8 mouse cellular contexts compared by ENCODE assay signal in genomic region chr6:83572671-83573070, GRCm38 (mm10). TPM values are rescaled to one million over a fixed set of nuclear protein-coding genes. Genes with fewer than 3 reads are reported as not detected.
A peak's percentile ranks its signal among the peaks of the same experiment; 100 is the strongest.
DNase-seq lines count a peak whose midpoint lies in the region; ATAC-seq and TF ChIP-seq lines count a peak whose summit lies in the region.

Stambp (minus strand) TSS chr6:83572729.

- ATAC-seq in heart, embryonic 16.5 days (replicated peaks; ENCODE audit: extremely low read depth, insufficient read depth, low FRiP score): peak; percentile 61
- peak; percentile 83 for ATAC-seq in midbrain, embryonic 16.5 days

- peak within 1 kb of the TSS; percentile 63 for H3K27ac ChIP-seq in heart, embryonic 16.5 days (ENCODE audit: low read length)
- peak within 1 kb of the TSS; percentile 87 for H3K27ac ChIP-seq in midbrain, embryonic 16.5 days (ENCODE audit: low read length)

- no peak for DNase-seq in gastrocnemius, postnatal 4 days (ENCODE audit: low spot score in 2 of 2)
- no peak for DNase-seq in gastrocnemius, adult 18-20 months (ENCODE audit: low spot score)
- DNase-seq in cerebellum, postnatal 25 days: peak; percentile 34 to 35
- DNase-seq in left cerebral cortex, postnatal 14 days (ENCODE audit: low spot score in 2 of 2): no peak
- DNase-seq in urinary bladder, postnatal 4 days (ENCODE audit: low spot score in 2 of 2): no peak

- no peak for TF ChIP-seq CTCF in E14TG2a.4 (conservative IDR thresholded peaks at IDR 0.05; ENCODE audit: low read length)

- H3K4me1 ChIP-seq in E14TG2a.4 (replicated peaks; ENCODE audit: low read depth, low read length): peaks cover 20% of the 10 kb centered on the region
- peaks cover 11% of the 10 kb centered on the region for H3K4me1 ChIP-seq in heart, embryonic 16.5 days (ENCODE audit: control insufficient read depth, insufficient read depth, low read length)
- H3K4me1 ChIP-seq in midbrain, embryonic 16.5 days (ENCODE audit: control insufficient read depth, insufficient read depth, low read length): peaks cover 11% of the 10 kb centered on the region

- 0% methylated on average over 8 of the region's 11 CpGs for WGBS in heart, embryonic 16.5 days
- WGBS in midbrain, embryonic 16.5 days: 0% methylated on average over 9 of the region's 11 CpGs

- peaks cover 23% of the 10 kb centered on the region for H3K27me3 ChIP-seq in E14TG2a.4 (ENCODE audit: insufficient read depth, low read length)
- no peaks in the 10 kb centered on the region for H3K27me3 ChIP-seq in heart, embryonic 16.5 days (ENCODE audit: control insufficient read depth, insufficient read depth, low read length)
- H3K27me3 ChIP-seq in midbrain, embryonic 16.5 days (ENCODE audit: control insufficient read depth, insufficient read depth, low read depth, low read length): no peaks in the 10 kb centered on the region; the same call in 1 of the 2 replicates

- peak within 1 kb of the TSS; percentile 79 for H3K9ac ChIP-seq in heart, embryonic 16.5 days (ENCODE audit: low read length)
- H3K9ac ChIP-seq in midbrain, embryonic 16.5 days (ENCODE audit: low read depth, low read length): peak within 1 kb of the TSS; percentile 69

- H3K4me2 ChIP-seq in heart, embryonic 16.5 days (ENCODE audit: low read depth, low read length): peak within 1 kb of the TSS; percentile 79
- peak within 1 kb of the TSS; percentile 96 for H3K4me2 ChIP-seq in midbrain, embryonic 16.5 days (ENCODE audit: low read length)

- no peaks in the 10 kb centered on the region for H3K36me3 ChIP-seq in E14TG2a.4 (ENCODE audit: insufficient read depth, low read length)
- H3K36me3 ChIP-seq in heart, embryonic 16.5 days (ENCODE audit: control insufficient read depth, insufficient read depth): no peaks in the 10 kb centered on the region
- H3K36me3 ChIP-seq in midbrain, embryonic 16.5 days (ENCODE audit: control insufficient read depth, insufficient read depth, low read length): no peaks in the 10 kb centered on the region

- intact Hi-C loops in left cerebral cortex, postnatal 14 days (cut with DNase I): no loop called here

- no peaks in the 10 kb centered on the region for H3K9me3 ChIP-seq in E14TG2a.4 (ENCODE audit: low read length)
- no peaks in the 10 kb centered on the region for H3K9me3 ChIP-seq in heart, embryonic 16.5 days (replicated peaks; ENCODE audit: control insufficient read depth, low read length)
- no peaks in the 10 kb centered on the region for H3K9me3 ChIP-seq in midbrain, embryonic 16.5 days (replicated peaks; ENCODE audit: control insufficient read depth, low read length, poor library complexity, severe bottlenecking)

- peak within 1 kb of the TSS; percentile 83 for H3K4me3 ChIP-seq in E14TG2a.4 (replicated peaks; ENCODE audit: low read length)
- H3K4me3 ChIP-seq in heart, embryonic 16.5 days (ENCODE audit: low read length): peak within 1 kb of the TSS; percentile 74
- peak within 1 kb of the TSS; percentile 57 for H3K4me3 ChIP-seq in midbrain, embryonic 16.5 days (ENCODE audit: low read depth, low read length)

RNA-seq across cellular contexts. Expression of gene Stambp, which starts in this region (rescaled TPM):
- 10 to 100 TPM; 15.2 to 15.4 TPM for total RNA-seq in gastrocnemius, postnatal 4 days (2021)
- total RNA-seq in gastrocnemius, adult 18-20 months (2021): 1 to 10 TPM; 6.2 to 6.8 TPM
- polyA plus RNA-seq in heart, embryonic 16.5 days (2015; fragmentation: Nextera tagmentation; extraction: Ambion mirVana): 24.4 and 26.6 TPM in 2 replicates
- 10 to 100 TPM; 34.0 to 35.3 TPM for total RNA-seq in left cerebral cortex, postnatal 14 days (2021)
- 71.5 and 76.9 TPM in 2 replicates for polyA plus RNA-seq in midbrain, embryonic 16.5 days (2015; fragmentation: Nextera tagmentation; extraction: Ambion mirVana)

Comparison
In these comparisons a context has a peak if more than half of its experiments do, and no peak if none do; other contexts are left out.
1. DNase-seq: peak in cerebellum, postnatal 25 days (2 of 2); none in gastrocnemius, postnatal 4 days (0 of 2), gastrocnemius, adult 18-20 months (single experiment), left cerebral cortex, postnatal 14 days (0 of 2) and urinary bladder, postnatal 4 days (0 of 2).
2. Peak in every context shown above with its lines, with median percentiles within 50 percentile points of each other: H3K4me3 ChIP-seq.